Mouse (Mus musculus) layer of hippocampus, postnatal 10 days (tissue): ENCODE measurements around the gene Tmem33. TPM values are rescaled to one million over a fixed set of nuclear protein-coding genes. Genes with fewer than 3 reads are reported as not detected.

Experiments used
- DNase-seq, 2 experiments: peaks; one replicate each; pipeline ENCODE4 v3.0.0; 2021; ENCODE audit warnings: low spot score in 2 of 2
- long read RNA-seq: library from polyadenylated mRNA; stranded (forward); transcript quantifications from one replicate; pipeline ENCODE4 v2.0.0, GENCODE M21; 2023
- total RNA-seq, 2 experiments: library from RNA; stranded (reverse); gene quantifications; 2 replicates each; pipeline ENCODE4 v1.2.3; 2021

The Tmem33 gene
- total RNA-seq = 10 to 100 TPM; 74.0 to 78.0 TPM
- long read RNA-seq, full-length matches to known transcripts = 68 of 80 reads
- long read RNA-seq, partial matches to known transcripts = 2 of 80 reads
- long read RNA-seq, other reads (novel, unspliced or antisense) = 10 of 80 reads

- DNase-seq = peak; percentile 86 to 87
Observed at GRCm38 (mm10) chr5:67260531-67261371, at the start of gene Tmem33. TSS of gene Tmem33 (plus strand) at chr5:67260565.

GRCm38 (mm10) chr5:67213168-67213567 lies 47.2 kb upstream of the Tmem33 start:
- no peak for DNase-seq

GRCm38 (mm10) chr5:67215121-67216030 lies 45.0 kb upstream of the Tmem33 start:
- DNase-seq = peak in 1 of 2 experiments; percentile 12

GRCm38 (mm10) chr5:67216031-67216778 lies 44.2 kb upstream of the Tmem33 start:
- peak in 1 of 2 experiments; percentile 13 for DNase-seq

- DNase-seq = no peak
Observed at GRCm38 (mm10) chr5:67216779-67217095, 43.6 kb upstream of the Tmem33 start.

GRCm38 (mm10) chr5:67221901-67222300 lies 38.5 kb upstream of the Tmem33 start:
- no peak for DNase-seq

GRCm38 (mm10) chr5:67222440-67223390 lies 37.6 kb upstream of the Tmem33 start:
- no peak for DNase-seq

- DNase-seq = no peak
Observed at GRCm38 (mm10) chr5:67223391-67224121, 36.8 kb upstream of the Tmem33 start.

- no peak for DNase-seq
Observed at GRCm38 (mm10) chr5:67224122-67224502, 36.3 kb upstream of the Tmem33 start.

GRCm38 (mm10) chr5:67225758-67226157 lies 34.6 kb upstream of the Tmem33 start:
- DNase-seq = no peak

- DNase-seq = no peak
Observed at GRCm38 (mm10) chr5:67227261-67227660, 33.1 kb upstream of the Tmem33 start.

GRCm38 (mm10) chr5:67227682-67228444 lies 32.5 kb upstream of the Tmem33 start:
- DNase-seq = no peak

- DNase-seq = no peak
Observed at GRCm38 (mm10) chr5:67234682-67235081, 25.7 kb upstream of the Tmem33 start.

- no peak for DNase-seq
Observed at GRCm38 (mm10) chr5:67235462-67235861, 24.9 kb upstream of the Tmem33 start.

GRCm38 (mm10) chr5:67236601-67237000 lies 23.8 kb upstream of the Tmem33 start:
- DNase-seq = no peak

- peak in 1 of 2 experiments; percentile 38 for DNase-seq
Observed at GRCm38 (mm10) chr5:67238303-67238702, 22.1 kb upstream of the Tmem33 start.

- no peak for DNase-seq
Observed at GRCm38 (mm10) chr5:67241713-67242112, 18.7 kb upstream of the Tmem33 start.

- DNase-seq = no peak
Observed at GRCm38 (mm10) chr5:67243231-67243630, 17.1 kb upstream of the Tmem33 start.

GRCm38 (mm10) chr5:67252261-67252660 lies 8.1 kb upstream of the Tmem33 start:
- DNase-seq = no peak
